Mouse (Mus musculus) ovary, adult 2 months (tissue): ENCODE data around the gene Afdn. TPM values are rescaled to one million over a fixed set of nuclear protein-coding genes. Genes with fewer than 3 reads are reported as not detected.

Experiments
- polyA plus RNA-seq: library from polyadenylated mRNA; depleted of rRNA; stranded (reverse); fragments of >200 nt; gene quantifications from 2 replicates; pipeline ENCODE4 v1.2.3, GENCODE M21; 2012; rRNA removed

The Afdn gene
- polyA plus RNA-seq: 25.9 and 32.0 TPM in 2 replicates

DNA sequence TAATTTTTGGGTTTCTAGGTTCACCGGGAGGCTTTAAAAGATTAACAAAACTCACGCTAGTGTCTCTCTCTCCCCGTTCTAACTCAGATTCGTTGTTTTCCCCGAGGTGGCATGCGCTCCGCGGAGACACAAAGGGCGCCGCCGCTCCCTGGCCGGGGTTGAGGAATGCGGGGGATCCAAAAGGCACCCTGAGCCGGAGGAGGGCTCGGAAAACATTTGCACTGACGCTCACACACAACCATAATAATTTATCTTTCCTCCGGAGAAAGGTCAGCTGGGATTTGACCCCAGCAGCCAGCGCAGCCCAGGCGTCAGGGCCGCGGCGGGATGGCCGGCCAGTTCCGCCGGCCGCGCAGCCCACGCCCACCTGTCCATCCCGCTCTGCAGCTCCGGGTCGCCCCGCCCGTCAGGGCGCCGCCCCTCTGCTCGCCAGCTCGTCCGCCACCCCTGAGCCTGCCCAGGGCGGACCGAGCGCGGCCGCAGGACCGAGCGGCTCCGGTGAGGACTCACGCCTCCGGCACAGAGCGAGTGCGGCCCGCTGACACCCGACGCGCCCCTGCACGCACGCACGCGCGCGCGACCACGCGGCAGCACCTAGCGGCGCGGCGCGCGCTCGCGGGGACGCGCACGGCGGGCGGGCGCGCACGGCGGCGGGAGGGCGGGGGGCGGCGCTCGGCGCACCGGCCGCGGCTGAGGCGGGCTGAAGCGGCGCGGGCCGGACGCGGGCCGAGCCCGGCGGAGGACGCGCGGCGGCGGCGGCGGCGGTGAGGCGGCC lies at the start of gene Afdn:
TSS of gene Afdn (plus strand) at position 687 of the 775 bp plus-strand sequence.

DNA sequence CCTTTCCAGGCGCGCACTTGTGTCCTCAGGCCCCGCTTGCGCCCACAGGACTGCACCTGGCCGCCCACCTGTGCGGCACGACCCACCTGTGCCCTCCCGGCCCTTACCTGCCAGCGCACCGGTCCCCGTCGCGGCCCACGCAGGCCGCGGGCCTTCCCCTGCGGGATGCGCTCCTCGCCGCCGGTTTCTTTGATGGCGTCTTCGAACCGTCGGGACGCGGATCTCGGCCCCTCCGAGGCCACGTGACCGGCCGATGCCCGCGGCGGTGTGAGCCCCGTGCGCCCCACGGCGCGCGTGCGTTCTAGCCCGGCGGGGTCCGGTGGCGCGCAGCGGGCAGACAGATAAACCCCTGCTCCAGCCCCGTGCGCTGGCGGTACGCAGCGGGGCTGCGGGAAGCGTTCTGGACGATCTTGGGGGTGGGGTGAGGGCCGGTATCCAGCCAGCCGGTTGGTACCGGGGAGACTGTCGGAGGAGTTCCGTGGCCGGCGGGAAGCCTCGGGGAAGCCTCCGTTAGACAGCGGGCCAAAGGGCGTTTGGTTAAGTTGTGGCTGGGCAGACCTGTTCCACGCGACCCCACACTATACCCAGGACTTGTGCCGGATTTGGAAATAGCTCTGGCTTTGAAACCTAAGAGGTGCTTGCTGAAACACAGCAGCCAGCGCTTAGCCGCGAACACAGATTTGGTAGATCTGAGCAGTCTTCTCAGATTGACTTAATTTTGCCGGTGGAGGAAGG lies 1.0 kb downstream of the Afdn start, which contains the start of gene Tcte2:
TSS of gene Tcte2 (minus strand) at position 647 of the 735 bp plus-strand sequence.

DNA sequence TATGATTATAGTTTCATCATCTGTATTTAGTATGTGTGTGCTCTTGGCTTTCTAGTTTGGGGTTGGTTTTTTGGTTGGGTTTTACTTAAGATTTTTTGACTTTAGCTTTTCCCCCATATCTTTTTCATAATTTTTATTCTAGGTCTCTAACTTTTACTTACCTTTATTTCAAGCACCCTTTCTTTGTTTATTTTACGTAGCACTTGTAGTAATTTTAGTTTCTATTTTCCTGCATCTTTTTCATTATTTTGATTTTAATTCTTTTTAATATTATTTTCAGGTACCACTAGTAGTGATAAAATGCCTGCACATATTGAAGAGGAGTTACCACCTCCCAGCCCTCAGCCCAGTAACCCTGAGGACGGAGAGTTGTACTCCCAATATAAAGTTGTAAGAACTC lies 187.7 kb downstream of the Afdn start, which contains the start of gene Gm7168:
TSS of gene Gm7168 (plus strand) at position 301 of the 400 bp plus-strand sequence.

Other genes with a start within 250 kb of the Afdn start
- gene Tcte2, start 1.3 kb downstream of the Afdn start, polyA plus RNA-seq: 5.7 and 6.5 TPM in 2 replicates
- gene Gm7168, start 187.8 kb downstream of the Afdn start, polyA plus RNA-seq: 0.10 TPM in 1 of 2 replicates, not detected in the other
- not detected in 2 replicates for gene Gm7356, start 243.2 kb downstream of the Afdn start, polyA plus RNA-seq